Mouse (Mus musculus) yolk sac, embryonic 10.5 days (tissue): ENCODE measurements around the gene Fgfr2.
A peak's percentile ranks its signal among the peaks of the same experiment; 100 is the strongest.

Experiments
- DNase-seq: peaks from one replicate; pipeline ENCODE4 v3.0.0-alpha.2; 2017; ENCODE audit warnings: low spot score

Fgfr2 gene

DNA sequence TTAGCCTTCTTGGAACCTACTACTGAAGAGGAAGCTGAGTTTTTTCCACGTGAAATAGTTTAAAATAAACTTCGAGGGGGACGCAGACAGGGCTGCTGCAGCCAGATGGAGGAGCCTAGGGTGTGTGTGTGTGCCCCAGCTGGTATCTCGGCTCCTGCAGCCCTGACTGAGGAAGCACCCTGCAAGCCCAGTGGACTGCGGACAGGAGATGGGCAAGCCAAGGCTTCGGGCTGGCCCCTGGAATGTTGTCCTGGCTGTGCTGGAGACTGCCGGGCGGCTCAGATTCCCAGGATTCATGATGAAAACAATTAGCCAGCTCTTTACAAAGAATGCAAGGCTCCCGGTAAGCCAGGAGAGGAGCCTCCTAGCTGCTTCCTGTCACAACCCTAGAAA, 465.1 kb downstream of the Fgfr2 start:
- DNase-seq = peak; percentile 42

DNA sequence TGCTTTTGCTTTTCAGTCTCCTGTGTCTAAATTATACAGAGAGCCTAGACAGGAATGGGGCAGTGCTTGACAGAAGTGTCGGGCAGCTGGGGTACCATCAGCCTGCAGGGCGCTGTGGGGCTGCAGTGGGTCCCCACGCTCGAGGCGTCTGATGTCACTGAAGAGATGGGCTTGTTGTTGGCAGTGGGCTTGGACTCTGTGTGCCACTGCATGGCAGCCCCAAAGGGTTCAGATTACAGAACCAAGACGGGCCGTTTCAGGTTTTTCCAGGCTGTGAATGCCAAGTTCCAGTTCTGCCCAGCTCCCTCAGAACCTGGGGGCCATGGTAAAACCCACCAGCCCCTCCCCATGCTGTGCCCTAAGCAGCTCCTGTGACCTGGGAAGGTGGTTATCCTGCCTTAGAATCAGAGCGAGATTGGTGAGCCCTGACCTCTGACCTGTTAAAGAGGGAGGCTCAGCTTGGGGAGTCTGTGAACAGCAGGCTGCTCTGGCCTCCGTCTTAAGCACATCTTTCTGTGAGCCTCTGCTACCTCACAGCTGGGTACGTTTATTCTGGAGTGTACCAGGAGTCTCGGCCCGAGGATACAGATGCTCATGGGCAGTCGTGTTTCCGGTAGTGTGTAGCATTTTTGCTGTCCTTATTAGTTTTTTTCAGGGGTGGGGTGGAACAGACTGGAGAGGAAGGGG, 465.6 kb downstream of the Fgfr2 start:
- DNase-seq = no peak

GRCm38 (mm10) chr7:132656548-132656947, 466.6 kb downstream of the Fgfr2 start:
- DNase-seq = peak; percentile 70

DNA sequence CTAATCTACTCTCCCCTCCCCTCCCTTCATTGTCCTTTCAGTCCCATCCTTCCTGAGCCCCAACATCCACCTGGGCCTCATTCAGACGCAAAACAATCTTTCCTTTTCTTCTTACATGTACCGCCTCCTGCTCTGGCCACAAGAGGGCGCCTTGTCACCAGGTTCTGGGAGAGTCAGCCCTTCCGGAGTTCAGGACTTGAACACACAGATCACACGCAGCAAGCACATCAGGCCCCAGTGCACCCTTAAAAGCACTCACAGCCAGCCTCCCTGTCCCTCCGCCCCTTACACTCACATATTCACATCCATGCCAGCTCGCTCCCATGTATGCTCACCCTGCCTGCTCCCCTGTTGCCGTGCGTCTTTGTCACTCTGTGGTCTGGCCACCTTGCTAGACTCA, 467.1 kb downstream of the Fgfr2 start:
- DNase-seq = peak; percentile 78

- no peak for DNase-seq
Observed at GRCm38 (mm10) chr7:132654412-132654811, 468.7 kb downstream of the Fgfr2 start.

GRCm38 (mm10) chr7:132646514-132646913, 476.6 kb downstream of the Fgfr2 start:
- no peak for DNase-seq

GRCm38 (mm10) chr7:132644605-132645279, 478.4 kb downstream of the Fgfr2 start:
- no peak for DNase-seq

DNA sequence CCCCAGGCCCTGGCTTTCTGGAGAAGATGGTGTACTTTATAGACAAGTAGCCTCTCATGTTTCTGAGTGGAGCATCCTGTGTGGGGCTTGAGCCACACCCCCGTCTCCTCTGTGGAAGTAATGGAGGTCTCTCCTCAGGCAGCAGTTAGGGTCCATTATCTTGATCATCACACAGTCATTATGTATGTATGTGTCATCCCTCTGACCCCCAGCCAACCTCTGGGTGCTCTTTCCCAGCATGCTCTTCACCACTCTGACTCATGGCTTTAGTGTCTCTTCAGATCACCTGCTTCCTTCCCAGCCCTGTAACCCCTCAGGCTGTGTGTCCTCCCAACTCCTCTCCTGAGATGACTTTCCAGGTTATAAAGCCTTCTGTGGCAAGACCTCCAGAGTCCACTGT, 481.5 kb downstream of the Fgfr2 start:
- no peak for DNase-seq

- DNase-seq = no peak
Observed at GRCm38 (mm10) chr7:132640946-132641345, 482.2 kb downstream of the Fgfr2 start.

DNA sequence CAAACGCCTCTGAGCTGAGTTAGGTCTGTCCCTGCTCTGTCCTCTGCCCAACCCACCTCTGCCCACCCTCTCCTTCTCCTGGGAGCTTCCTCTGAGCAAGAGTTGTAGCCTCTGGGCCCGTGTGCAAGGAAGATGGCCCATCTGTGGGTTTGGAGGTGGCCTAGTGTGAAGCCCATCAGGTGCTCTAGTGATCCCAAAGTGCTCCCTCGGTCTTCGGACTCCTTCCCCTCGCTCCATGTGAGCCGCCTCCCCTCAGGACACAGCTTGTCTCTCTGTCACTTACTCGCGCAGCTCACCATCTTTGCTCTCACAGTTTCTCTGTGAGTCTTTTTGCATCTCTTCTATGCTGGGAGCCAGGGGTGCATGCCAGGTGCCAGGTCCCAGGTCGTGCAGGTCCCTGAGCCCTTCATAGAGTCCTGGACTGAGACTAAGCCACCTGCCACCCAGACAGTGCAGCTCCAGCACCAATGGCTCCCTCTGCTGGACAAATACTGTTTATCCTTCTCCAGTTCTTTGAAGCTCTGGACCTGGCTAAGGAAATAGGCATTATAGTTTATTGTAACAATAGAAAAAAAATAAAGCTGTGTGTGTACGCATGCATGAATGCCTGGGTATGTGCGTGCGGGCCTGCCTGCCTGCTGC, 484.6 kb downstream of the Fgfr2 start:
- peak; percentile 32 for DNase-seq

- DNase-seq = no peak
Observed at GRCm38 (mm10) chr7:132637292-132637691, 485.9 kb downstream of the Fgfr2 start.

- DNase-seq = no peak
Observed at GRCm38 (mm10) chr7:132631313-132631712, 491.8 kb downstream of the Fgfr2 start.

GRCm38 (mm10) chr7:132627448-132627847, 495.7 kb downstream of the Fgfr2 start:
- no peak for DNase-seq

GRCm38 (mm10) chr7:132626174-132626573, 497.0 kb downstream of the Fgfr2 start:
- no peak for DNase-seq

DNA sequence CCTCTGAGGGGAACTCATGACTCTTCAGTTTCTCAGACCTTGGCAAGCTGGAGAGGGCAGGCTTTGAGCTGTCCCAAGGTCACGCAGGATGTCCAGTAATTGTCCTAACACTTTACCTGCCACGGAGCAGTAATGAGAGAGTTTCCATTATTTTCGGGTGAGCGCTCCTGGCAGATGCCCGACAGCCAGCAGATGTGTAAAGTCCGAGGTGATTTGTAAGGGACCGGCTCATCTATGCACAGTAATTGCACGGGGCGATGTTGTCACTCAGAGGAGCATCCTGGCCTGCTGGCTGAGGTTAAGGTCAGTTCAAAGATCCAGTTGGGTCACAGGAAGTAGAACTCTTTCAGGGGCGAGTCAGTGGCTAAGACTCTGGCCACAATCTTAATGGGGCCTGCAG, 499.0 kb downstream of the Fgfr2 start:
- no peak for DNase-seq

- no peak for DNase-seq
Observed at GRCm38 (mm10) chr7:132619975-132620918, 502.9 kb downstream of the Fgfr2 start.

DNA sequence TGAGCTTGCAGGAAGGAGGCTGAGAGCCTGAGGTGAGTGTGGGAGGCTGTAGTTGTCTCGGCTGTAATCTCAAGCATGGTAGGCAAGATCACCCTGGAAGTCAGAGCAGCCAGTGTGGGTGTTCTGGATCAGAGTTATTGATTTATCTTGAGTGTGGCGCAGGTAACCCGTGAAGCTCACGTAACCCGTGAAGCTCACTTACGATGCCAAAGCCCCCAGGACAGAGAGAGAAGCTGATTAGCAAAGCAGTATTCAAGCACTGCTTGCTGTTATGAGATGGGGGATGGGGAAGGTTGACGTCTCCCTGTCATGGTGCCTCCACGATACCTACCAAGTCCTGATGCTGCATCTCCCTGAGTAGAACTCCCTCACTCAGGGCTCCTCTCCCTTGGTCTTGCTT, 503.6 kb downstream of the Fgfr2 start:
- no peak for DNase-seq

DNA sequence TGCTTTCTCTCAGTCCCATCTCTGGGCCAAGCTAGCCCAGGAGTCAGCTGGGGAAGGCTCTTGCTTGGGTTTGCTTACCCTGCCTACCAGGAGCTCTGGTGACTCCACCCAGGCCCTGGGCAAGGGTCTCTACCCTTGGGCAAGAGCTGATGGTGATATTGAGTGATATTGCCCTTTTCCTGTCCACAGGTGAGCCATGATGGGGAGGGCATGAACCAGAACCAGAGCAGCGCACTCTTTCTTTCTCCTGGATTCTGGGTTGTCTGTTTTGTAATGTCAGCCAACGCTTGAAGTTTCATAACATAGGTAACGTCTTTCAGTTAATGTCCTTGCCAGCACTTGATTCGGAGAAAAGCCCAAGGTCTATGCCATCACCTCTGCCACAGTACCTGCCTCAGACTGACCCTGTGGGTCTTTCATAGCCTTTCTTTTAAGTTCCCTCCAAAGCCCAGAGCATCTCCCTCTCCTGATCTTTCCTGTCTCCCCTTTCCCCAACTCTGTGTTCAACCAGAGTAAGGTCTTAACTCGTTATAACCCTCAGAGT, 506.1 kb downstream of the Fgfr2 start:
- DNase-seq = no peak

GRCm38 (mm10) chr7:132616391-132616790, 506.8 kb downstream of the Fgfr2 start:
- no peak for DNase-seq

DNA sequence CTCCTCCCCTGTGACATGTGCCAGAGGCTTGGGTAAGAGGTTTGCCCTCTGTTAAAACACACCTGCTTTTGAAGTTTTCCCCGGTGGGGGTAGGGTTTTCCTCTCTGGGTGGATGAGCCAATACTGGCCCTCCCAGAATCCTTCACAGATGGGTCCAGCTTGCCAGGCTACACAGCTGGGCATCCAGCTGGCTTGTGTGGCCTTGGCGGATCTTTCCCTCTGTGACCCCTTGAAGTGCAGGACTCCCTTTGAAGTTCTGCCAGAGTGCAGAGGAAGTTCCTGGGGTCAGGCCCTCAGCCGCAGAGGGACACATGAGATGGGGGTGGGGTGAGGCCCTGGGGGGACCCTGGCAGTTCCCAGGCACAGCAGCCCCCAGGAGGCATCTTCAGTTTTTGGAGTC, 507.8 kb downstream of the Fgfr2 start:
- no peak for DNase-seq

DNA sequence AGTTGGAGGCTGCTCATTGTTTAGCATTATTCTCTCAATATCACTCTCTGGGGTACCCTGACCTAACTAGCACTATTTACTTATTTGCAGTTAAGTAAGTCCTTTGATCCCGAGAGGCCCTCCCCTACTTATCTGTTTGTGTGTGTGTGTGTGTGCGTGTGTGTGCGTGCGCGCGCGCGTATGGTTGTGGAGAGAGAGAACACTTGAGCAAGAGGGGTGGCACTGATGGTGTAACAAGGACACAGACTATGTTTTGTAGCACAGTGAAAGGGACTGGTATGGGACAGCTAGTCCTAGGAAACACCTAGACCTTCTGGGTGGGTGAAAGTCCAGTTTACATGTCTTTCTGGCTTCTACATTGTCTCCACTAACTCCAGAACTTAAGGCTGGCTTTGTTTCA, 511.6 kb downstream of the Fgfr2 start:
- no peak for DNase-seq
